Mouse (Mus musculus) liver, embryonic 13.5 days (tissue): ENCODE data around the gene Zc3h7b. TPM values are rescaled to one million over a fixed set of nuclear protein-coding genes. Genes with fewer than 3 reads are reported as not detected.

Experiments used
- ATAC-seq: fragments of 200-750 bp; cut with Nextera tagmentation; 2 replicates; pipeline ENCODE4 v1.8.0; 2017; ENCODE audit warnings: low read depth, mild to moderate bottlenecking, moderate number of reproducible peaks, moderate library complexity
- DNase-seq: peaks from one replicate; pipeline ENCODE4 v3.0.0; 2022
- H3K27ac ChIP-seq: fragments of 300-500 bp; sonication (generic); 2 replicates; pipeline ENCODE4 v1.5.1; 2015; ENCODE audit warnings: moderate library complexity, mild to moderate bottlenecking, inconsistent platforms
- H3K27me3 ChIP-seq: fragments of 300-500 bp; sonication (generic); 2 replicates; pipeline ENCODE4 v1.6.1; 2015; ENCODE audit warnings: mild to moderate bottlenecking, inconsistent platforms
- H3K36me3 ChIP-seq: fragments of 300-500 bp; sonication (generic); 2 replicates; pipeline ENCODE4 v1.6.1; 2015; ENCODE audit warnings: mild to moderate bottlenecking, inconsistent platforms
- H3K4me1 ChIP-seq: fragments of 300-500 bp; sonication (generic); replicated peaks from 2 replicates; pipeline ENCODE4 v1.6.1; 2015; ENCODE audit warnings: inconsistent platforms
- H3K4me2 ChIP-seq: fragments of 300-500 bp; sonication (generic); 2 replicates; pipeline ENCODE4 v1.6.1; 2015; ENCODE audit warnings: inconsistent platforms, mild to moderate bottlenecking, moderate library complexity
- H3K4me3 ChIP-seq: fragments of 300-500 bp; sonication (generic); replicated peaks from 2 replicates; pipeline ENCODE4 v1.5.1; 2015; ENCODE audit warnings: mild to moderate bottlenecking, inconsistent platforms
- H3K9ac ChIP-seq: fragments of 300-500 bp; sonication (generic); 2 replicates; pipeline ENCODE4 v1.6.1; 2015; ENCODE audit warnings: mild to moderate bottlenecking, inconsistent platforms
- H3K9me3 ChIP-seq: fragments of 300-500 bp; sonication (generic); replicated peaks from 2 replicates; pipeline ENCODE4 v1.6.1; 2016; ENCODE audit warnings: inconsistent platforms
- WGBS: fragments of 180-500 bp; shearing (Covaris S2); methylation state at CpG from one replicate; pipeline ENCODE4 v1.1.7; 2015; ENCODE audit not compliant: insufficient replicate concordance; 5-methylcytosine and 5-hydroxymethylcytosine counted together
- polyA plus RNA-seq: library from polyadenylated mRNA; unstranded; fragments of >200 nt; fragmentation: Nextera tagmentation; extraction: Ambion mirVana; gene quantifications from 2 replicates; pipeline ENCODE4 v1.2.1, GENCODE M21; 2015

Gene Zc3h7b
- polyA plus RNA-seq, 1 experiment from 2014 or later, result 5.3 TPM

DNA sequence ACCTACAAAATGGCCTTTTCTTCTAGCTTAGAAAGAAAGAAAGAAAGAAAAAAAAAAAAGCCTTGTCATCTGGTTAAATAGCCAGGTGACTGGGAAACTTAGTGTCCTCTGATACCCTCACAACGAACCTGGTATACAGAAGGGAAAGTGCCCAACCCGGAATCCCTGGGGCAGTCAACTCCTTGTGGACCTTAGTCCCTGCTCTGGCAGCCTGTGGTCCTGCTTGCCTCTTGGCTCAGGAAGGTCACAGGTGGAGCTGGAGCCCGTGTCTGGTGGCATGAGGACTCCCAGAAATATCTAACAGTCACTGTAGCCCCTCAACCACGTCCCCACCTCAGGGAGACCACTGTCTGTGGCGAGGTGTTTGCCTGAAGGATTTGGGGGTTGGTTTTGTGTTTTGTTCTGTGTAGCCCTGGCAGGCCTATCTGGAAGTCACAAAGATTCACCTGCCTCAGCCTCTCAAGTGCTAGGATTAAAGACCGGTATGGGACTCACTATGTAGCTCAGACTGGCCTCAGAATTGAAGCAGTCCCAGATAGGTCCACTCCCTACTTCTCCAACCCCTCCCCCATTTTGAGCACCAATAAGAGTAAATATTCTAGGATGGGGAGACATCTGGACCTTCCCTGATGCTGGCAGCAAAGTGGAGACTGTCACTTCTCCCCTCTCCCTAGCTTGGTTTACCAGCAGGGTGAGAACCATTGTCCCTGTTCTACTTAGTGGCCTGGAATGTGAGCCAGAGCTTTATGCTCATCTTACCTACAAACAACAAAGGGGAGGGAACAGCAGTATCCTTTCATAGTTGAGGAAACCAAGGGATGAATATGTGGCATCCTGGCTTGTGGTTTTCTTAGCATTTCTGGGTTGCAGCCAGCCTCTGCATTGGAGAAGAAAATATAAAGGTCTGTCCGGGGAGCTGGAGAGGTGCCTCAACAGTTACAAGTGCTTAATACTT, 92.4 kb downstream of the Zc3h7b start:
- no peak overlapping the region for H3K4me3 ChIP-seq
- H3K27ac ChIP-seq, result no peak overlapping the region
- peaks cover 36% of the 10 kb centered on the region for H3K27me3 ChIP-seq
- no peak for ATAC-seq
- WGBS, result 55% methylated on average over 7 of the region's 7 CpGs
- H3K9me3 ChIP-seq, result no peaks in the 10 kb centered on the region
- H3K4me1 ChIP-seq, result peaks cover 23% of the 10 kb centered on the region
- H3K9ac ChIP-seq, result no peak overlapping the region
- DNase-seq, result no peak
- H3K4me2 ChIP-seq, result peak overlapping the region; percentile 59; the same call in 1 of the 2 replicates
- H3K36me3 ChIP-seq, result no peaks in the 10 kb centered on the region

DNA sequence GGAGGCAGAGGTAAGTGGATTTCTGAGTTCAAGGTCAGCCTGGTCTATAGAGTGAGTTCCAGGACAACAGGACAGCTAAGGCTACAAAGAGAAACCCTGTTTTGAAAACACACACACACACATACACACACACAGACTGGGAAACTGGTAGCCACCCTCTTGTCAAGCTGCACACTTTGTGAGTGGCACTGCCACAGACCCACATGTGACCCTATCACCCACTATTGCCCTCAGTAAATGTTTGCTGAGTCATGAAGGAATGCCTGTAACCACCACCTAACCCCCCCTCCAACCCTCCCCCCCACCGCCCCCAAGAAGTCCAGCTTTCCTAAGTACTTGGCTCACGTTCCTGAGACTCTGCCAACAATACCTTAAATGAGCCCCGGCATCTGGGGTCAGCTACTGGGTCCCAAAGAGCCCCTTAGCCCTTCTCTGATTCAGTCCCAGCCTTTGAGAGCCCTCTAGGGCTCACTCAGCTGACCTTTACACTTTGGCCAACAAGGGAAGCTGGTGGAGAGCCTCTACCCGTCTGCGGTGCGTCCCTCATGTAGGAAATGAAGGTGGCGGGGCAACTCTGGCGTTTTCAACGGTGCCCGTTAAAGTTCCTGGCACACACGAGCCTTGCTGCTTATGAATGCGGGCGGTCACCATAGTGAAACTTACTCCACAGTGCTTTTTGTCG, 93.8 kb downstream of the Zc3h7b start:
- Histone ChIP-seq H3K36me3 (no peaks in the 10 kb centered on the region), H3K27ac (no peak overlapping the region), H3K27me3 (peaks cover 32% of the 10 kb centered on the region), H3K9me3 (no peaks in the 10 kb centered on the region), H3K4me3 (no peak overlapping the region), H3K9ac (no peak overlapping the region), H3K4me2 (no peak overlapping the region), H3K4me1 (peaks cover 19% of the 10 kb centered on the region)
- WGBS, result 59% methylated on average over 14 of the region's 14 CpGs
- ATAC-seq, result no peak
- no peak for DNase-seq

DNA sequence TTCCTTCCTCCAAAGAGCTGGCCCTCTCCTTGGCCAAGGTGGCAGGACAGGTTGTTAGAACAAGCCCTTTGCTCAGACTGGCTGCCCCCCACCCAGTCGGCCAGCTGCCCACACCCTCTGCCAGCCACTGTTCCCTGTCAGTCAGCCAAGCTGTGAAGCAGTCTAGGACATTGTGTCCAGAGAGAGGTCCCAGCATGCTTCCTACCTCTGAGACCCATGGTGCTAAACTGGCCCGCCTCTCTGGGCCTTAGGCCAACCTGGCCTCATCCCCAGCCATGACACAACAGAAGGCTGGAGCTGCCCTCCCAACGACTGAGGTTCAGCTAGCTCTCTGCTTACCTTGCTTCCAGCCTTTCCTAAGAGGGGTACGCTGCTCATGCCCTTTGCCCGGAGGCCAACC, 94.8 kb downstream of the Zc3h7b start:
- WGBS, result 75% methylated on average over 5 of the region's 5 CpGs
- H3K27ac ChIP-seq, result no peak overlapping the region
- peak; percentile 63; the same call in 1 of the 2 replicates for ATAC-seq
- no peak overlapping the region for H3K4me2 ChIP-seq
- H3K9ac ChIP-seq, result no peak overlapping the region
- no peaks in the 10 kb centered on the region for H3K9me3 ChIP-seq
- no peak for DNase-seq
- no peaks in the 10 kb centered on the region for H3K36me3 ChIP-seq
- H3K4me3 ChIP-seq, result no peak overlapping the region
- H3K27me3 ChIP-seq, result peaks cover 25% of the 10 kb centered on the region
- peaks cover 19% of the 10 kb centered on the region for H3K4me1 ChIP-seq

DNA sequence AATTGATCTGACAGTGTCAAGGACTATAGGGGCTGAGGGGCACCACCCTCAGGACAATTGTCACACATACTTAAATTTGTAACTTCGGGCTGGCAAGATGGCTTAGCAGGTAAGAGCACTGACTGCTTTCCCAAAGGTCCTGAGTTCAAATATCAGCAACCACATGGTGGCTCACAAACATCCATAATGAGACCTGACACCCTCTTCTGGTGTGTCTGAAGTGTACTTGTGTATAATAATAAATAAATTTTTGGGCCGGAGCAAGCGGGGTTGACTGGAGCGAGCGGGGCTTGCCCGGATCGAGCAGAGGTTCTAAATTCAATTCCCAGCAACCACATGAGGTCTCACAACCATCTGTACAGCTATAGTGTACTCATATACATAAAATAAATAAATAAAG, 95.4 kb downstream of the Zc3h7b start:
- 81% methylated on average over 7 of the region's 7 CpGs for WGBS
- H3K27me3 ChIP-seq, result peaks cover 20% of the 10 kb centered on the region
- no peak overlapping the region for H3K4me3 ChIP-seq
- no peaks in the 10 kb centered on the region for H3K36me3 ChIP-seq
- H3K9me3 ChIP-seq, result no peaks in the 10 kb centered on the region
- no peak for ATAC-seq
- no peak overlapping the region for H3K27ac ChIP-seq
- H3K4me2 ChIP-seq, result no peak overlapping the region
- no peak for DNase-seq
- no peak overlapping the region for H3K9ac ChIP-seq
- H3K4me1 ChIP-seq, result peaks cover 15% of the 10 kb centered on the region

DNA sequence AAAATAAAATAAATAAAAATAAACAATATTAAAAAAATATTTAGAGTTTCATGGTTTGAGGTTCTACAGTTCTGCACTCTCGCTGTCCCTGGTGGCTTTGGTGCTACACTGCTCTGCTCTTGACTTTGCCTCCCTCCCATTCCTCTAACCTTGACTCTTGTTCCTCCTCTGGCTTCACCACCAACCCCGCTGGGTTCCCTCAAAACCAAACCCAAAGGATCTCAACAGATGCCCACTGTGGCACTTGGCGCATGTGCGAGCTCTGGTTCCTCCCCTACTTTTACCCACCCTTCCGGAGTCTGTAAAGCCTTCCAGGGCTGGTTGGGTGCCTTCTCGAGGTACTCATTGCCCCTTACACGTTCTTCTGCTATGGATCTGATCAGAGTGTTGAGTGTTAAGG, 97.4 kb downstream of the Zc3h7b start:
- no peak for ATAC-seq
- 79% methylated on average over 7 of the region's 7 CpGs for WGBS

DNA sequence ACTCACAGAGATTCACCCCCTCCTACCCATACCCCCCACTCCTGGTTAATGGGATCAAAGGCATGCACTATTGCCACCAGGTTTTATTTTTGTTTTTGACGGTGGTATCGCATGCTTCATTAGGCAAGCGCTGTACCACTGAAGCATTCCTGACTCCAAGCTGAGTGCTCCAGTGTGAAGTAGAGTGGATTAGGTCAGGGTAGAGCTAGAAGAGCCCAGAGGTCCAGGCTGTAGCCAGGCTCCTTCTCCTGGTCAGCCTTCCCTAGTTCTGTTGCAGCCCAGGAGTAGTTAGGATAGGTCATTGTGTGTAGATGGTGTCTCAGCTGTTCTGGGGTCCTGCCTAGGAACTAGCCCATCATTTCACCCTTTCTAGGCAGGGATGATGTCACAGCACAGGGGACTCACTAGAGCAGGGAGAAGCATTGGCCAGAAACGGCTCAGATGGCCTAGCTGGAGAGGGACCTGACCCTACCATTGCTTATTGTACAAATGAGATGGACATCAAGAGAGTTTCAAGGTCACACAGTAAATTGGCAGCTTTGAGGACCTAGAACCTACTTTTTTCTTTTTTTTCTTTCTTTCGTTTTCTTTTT, 100.3 kb downstream of the Zc3h7b start:
- no peaks in the 10 kb centered on the region for H3K27me3 ChIP-seq
- H3K4me3 ChIP-seq, result no peak overlapping the region
- peaks cover 31% of the 10 kb centered on the region for H3K36me3 ChIP-seq
- no peak overlapping the region for H3K4me2 ChIP-seq
- peaks cover 15% of the 10 kb centered on the region for H3K4me1 ChIP-seq
- DNase-seq, result no peak
- no peak overlapping the region for H3K9ac ChIP-seq
- H3K27ac ChIP-seq, result no peak overlapping the region; the same call in 1 of the 2 replicates
- H3K9me3 ChIP-seq, result no peaks in the 10 kb centered on the region
- 75% methylated on average over 5 of the region's 5 CpGs for WGBS
- ATAC-seq, result no peak

More for the DNA sequence above, 97.4 kb downstream of the Zc3h7b start:
- DNase-seq, result no peak
- no peak overlapping the region for H3K27ac ChIP-seq
- no peak overlapping the region for H3K9ac ChIP-seq
- 0 out of 2 replicates have a peak, but pooled peaks cover 6% of the 10 kb centered on the region for H3K36me3 ChIP-seq
- no peak overlapping the region for H3K4me3 ChIP-seq
- no peaks in the 10 kb centered on the region for H3K9me3 ChIP-seq
- peaks cover 11% of the 10 kb centered on the region; the same call in 1 of the 2 replicates for H3K4me1 ChIP-seq
- H3K4me2 ChIP-seq, result no peak overlapping the region
- H3K27me3 ChIP-seq, result 0 out of 2 replicates have a peak, but pooled peaks cover under 1% of the 10 kb centered on the region

DNA sequence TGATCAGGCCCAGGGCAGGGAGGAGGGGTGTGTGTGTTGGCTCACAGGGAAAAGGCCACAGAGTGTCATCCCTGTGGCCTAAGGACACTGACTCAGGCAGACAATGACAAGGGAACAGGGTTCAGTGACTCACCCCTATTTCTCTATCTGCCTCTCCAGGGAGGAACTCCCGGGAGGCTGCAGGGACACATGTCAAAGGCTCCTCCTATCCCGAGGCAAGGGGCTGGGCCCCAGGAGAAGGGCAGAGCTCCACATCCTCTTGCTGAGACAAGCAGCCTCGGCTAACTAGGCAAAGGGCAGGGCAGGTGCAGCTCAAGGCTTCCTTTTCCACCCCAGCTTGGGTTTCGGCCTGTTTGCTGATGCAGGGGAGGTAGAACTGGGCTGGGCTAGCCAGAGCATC, 100.9 kb downstream of the Zc3h7b start:
- ATAC-seq (peak; percentile 32; the same call in 1 of the 2 replicates), DNase-seq (no peak)
- H3K4me2 ChIP-seq, result no peak overlapping the region
- no peaks in the 10 kb centered on the region for H3K9me3 ChIP-seq
- H3K27me3 ChIP-seq, result no peaks in the 10 kb centered on the region
- H3K9ac ChIP-seq, result no peak overlapping the region
- no peak overlapping the region for H3K4me3 ChIP-seq
- H3K27ac ChIP-seq, result no peak overlapping the region; the same call in 1 of the 2 replicates
- H3K4me1 ChIP-seq, result peaks cover 15% of the 10 kb centered on the region
- peaks cover 37% of the 10 kb centered on the region for H3K36me3 ChIP-seq
- WGBS, result 42% methylated on average over 4 of the region's 4 CpGs

Other genes with a start within 250 kb of the Zc3h7b start
- gene Ep300, start 159.7 kb upstream of the Zc3h7b start, polyA plus RNA-seq, result 4.4 and 5.9 TPM in 2 replicates
- 21.7 and 22.6 TPM in 2 replicates for gene L3mbtl2, start 81.2 kb upstream of the Zc3h7b start, polyA plus RNA-seq
- gene Chadl, start 47.8 kb upstream of the Zc3h7b start, polyA plus RNA-seq, result 0.25 and 0.46 TPM in 2 replicates
- 90.9 and 100 TPM in 2 replicates for gene Rangap1, start 473 bp downstream of the Zc3h7b start, polyA plus RNA-seq
- 4.5 and 5.9 TPM in 2 replicates for gene Tef, start 57.4 kb downstream of the Zc3h7b start, polyA plus RNA-seq
- 9.0 and 11.9 TPM in 2 replicates for gene Tob2, start 113.7 kb downstream of the Zc3h7b start, polyA plus RNA-seq
- gene Phf5a, start 126.9 kb downstream of the Zc3h7b start, polyA plus RNA-seq, result 132 and 139 TPM in 2 replicates
- gene Aco2, start 127.3 kb downstream of the Zc3h7b start, polyA plus RNA-seq, result 105 and 122 TPM in 2 replicates
- 77.5 and 82.6 TPM in 2 replicates for gene Polr3h, start 181.2 kb downstream of the Zc3h7b start, polyA plus RNA-seq
- 1.0 and 1.1 TPM in 2 replicates for gene Csdc2, start 191.7 kb downstream of the Zc3h7b start, polyA plus RNA-seq
- 24.7 and 25.0 TPM in 2 replicates for gene Pmm1, start 215.9 kb downstream of the Zc3h7b start, polyA plus RNA-seq
- not detected in 2 replicates for gene 1700029P11Rik, start 235.5 kb downstream of the Zc3h7b start, polyA plus RNA-seq
- gene Xrcc6, start 242.8 kb downstream of the Zc3h7b start, polyA plus RNA-seq, result 77.5 and 87.7 TPM in 2 replicates